Mouse (Mus musculus) lung, adult 2 months (tissue): Measurements from ENCODE around the gene Cavin1. TPM values are rescaled to one million over a fixed set of nuclear protein-coding genes. Genes with fewer than 3 reads are reported as not detected.

Experiments
- DNase-seq: peaks from one replicate; pipeline ENCODE4 v3.0.0; 2022
- H3K4me1 ChIP-seq: fragments of 200-500 bp; 2 replicates; pipeline ENCODE4 v1.6.1; 2011; ENCODE audit warnings: low read length; ENCODE audit not compliant: control insufficient read depth, insufficient read depth
- H3K4me3 ChIP-seq: fragments of 200-500 bp; replicated peaks from 2 replicates; pipeline ENCODE3; 2011; ENCODE audit warnings: low read depth, mild to moderate bottlenecking, control low read depth, low read length; ENCODE audit errors: extremely low read depth
- CTCF ChIP-seq: fragments of 200-500 bp; IDR thresholded peaks from 2 replicates; pipeline ENCODE4 v1.5.1; 2011; ENCODE audit warnings: mild to moderate bottlenecking, low read length, control low read depth; ENCODE audit not compliant: insufficient read depth
- POLR2A ChIP-seq: fragments of 200-500 bp; IDR thresholded peaks from 2 replicates; pipeline ENCODE4 v1.6.1; 2011; ENCODE audit warnings: low read depth, mild to moderate bottlenecking, control low read depth, low read length, borderline replicate concordance; ENCODE audit errors: extremely low read depth
- WGBS: fragments of 180-500 bp; shearing (Covaris S2); methylation state at CpG from one replicate; pipeline ENCODE4 v1.1.7; 2018; 5-methylcytosine and 5-hydroxymethylcytosine counted together
- polyA plus RNA-seq: library from polyadenylated mRNA; depleted of rRNA; stranded (reverse); fragments of >200 nt; gene quantifications from 2 replicates; pipeline ENCODE4 v1.2.3, GENCODE M21; 2012

The Cavin1 gene
- polyA plus RNA-seq, 1 experiment: 270 TPM

- TF ChIP-seq CTCF (no peak), POLR2A (no peak)
- DNase-seq: no peak
- Histone ChIP-seq H3K4me3 (no peak overlapping the region), H3K4me1 (no peaks in the 10 kb centered on the region; the same call in 1 of the 2 replicates)
- WGBS: 87% methylated on average over 2 of the region's 2 CpGs
Measured at GRCm38 (mm10) chr11:100998836-100999235, 28.1 kb upstream of the Cavin1 start.

GRCm38 (mm10) chr11:100996501-100996900 lies 25.8 kb upstream of the Cavin1 start:
- TF ChIP-seq CTCF (no peak), POLR2A (no peak)
- DNase-seq: no peak
- H3K4me1 ChIP-seq: no peaks in the 10 kb centered on the region
- H3K4me3 ChIP-seq: no peak overlapping the region
- WGBS: 86% methylated on average over 4 of the region's 4 CpGs

DNA sequence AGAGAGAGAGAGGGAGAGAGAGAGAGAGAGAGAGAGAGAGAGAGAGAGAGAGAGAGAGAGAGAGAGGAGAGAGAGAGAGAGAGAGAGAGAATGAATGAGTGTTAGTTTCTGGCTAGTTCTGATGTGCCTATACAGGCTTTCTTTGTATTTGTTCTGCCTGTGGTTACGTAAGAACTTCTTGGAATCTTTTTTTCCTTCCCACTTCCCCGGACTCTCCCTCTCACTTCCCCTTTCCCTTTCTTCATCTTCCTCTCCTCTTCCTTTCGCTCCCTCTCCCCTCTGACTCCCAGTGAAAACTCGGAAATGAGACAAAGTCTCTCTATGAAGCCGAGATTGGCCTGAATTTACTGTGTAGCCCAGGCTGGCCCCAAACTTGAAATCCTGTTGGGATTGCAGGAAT lies 24.0 kb upstream of the Cavin1 start:
- TF ChIP-seq CTCF: no peak
- no peak for TF ChIP-seq POLR2A
- no peak overlapping the region for H3K4me3 ChIP-seq
- H3K4me1 ChIP-seq: no peaks in the 10 kb centered on the region
- WGBS: 48% methylated on average over 5 of the region's 5 CpGs
- no peak for DNase-seq

DNA sequence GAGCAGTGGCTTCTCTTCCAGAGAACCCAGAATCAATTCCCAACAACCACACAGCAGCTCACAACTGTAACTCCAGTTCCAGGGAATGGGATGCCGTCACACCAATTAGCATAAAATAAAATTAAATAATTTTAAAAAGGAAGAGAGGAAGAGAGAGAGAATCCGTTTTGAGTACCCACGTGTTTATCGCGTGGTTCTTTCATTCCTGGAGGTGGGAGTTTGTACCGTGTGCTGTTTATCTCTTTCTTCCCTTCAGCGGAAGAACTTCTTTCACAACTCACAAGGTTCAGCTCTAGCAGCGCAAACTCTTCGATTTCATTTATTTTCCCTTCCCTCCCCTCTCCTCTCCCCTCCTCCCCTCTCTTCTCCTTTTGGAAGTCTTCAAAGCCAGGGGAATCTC lies 23.5 kb upstream of the Cavin1 start:
- no peak overlapping the region for H3K4me3 ChIP-seq
- no peaks in the 10 kb centered on the region for H3K4me1 ChIP-seq
- 29% methylated on average over 9 of the region's 9 CpGs for whole genome bisulfite sequencing
- no peak for DNase-seq
- TF ChIP-seq POLR2A (no peak), CTCF (no peak)

DNA sequence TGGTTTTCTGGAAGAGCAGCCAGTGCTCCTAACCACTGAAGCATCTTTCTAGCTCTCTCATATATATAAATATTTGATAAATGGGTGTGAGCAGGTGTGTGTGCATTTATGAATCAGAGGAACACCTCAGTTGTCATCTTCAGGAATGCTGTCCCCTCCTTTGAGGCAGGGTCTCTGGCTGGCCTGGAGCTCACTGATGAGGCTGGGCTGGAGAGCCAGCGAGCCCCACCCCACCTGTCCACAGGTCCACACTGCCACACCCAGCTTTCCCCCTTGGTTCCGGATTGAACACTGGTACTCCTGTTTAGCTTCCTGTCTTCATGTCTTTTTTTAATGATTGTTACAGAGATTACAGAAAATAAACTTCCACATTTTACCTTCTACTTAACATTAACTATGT lies 22.8 kb upstream of the Cavin1 start:
- H3K4me1 ChIP-seq: no peaks in the 10 kb centered on the region
- TF ChIP-seq POLR2A: no peak
- TF ChIP-seq CTCF: no peak
- H3K4me3 ChIP-seq: no peak overlapping the region
- 58% methylated on average over 2 of the region's 2 CpGs for WGBS
- no peak for DNase-seq

DNA sequence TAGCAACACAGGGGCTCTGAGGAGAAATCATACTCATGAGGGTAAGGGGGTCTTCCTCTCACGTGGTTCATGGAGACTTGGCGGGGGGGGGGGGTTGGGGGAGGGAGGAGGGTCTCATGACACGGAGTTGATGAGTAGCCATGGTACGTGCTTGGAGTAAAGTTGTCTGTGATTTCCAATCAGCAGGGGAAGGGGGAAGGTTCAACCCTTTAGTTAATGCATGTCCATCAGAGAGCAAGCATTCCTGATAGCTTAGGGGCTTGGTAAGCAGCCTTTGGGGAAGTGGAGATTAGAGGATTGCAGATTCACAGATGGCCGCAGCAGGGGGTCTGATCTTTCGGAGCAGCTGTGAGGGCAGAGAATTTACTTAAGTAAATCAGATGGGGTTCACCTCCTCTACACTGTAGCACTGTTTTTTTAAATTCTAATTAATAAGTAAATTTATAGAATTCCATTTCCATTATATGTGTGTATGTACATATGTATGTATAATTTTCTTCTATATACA lies 20.4 kb upstream of the Cavin1 start:
- DNase-seq: no peak
- TF ChIP-seq POLR2A (no peak), CTCF (no peak)
- Histone ChIP-seq H3K4me1 (no peaks in the 10 kb centered on the region), H3K4me3 (no peak overlapping the region)
- WGBS: 49% methylated on average over 6 of the region's 6 CpGs

GRCm38 (mm10) chr11:100989666-100990065 lies 19.0 kb upstream of the Cavin1 start:
- WGBS: 63% methylated on average over 2 of the region's 2 CpGs
- TF ChIP-seq CTCF (no peak), POLR2A (no peak)
- Histone ChIP-seq H3K4me1 (no peaks in the 10 kb centered on the region), H3K4me3 (no peak overlapping the region)
- DNase-seq: no peak

GRCm38 (mm10) chr11:100988674-100989073 lies 18.0 kb upstream of the Cavin1 start:
- Histone ChIP-seq H3K4me1 (no peaks in the 10 kb centered on the region), H3K4me3 (no peak overlapping the region)
- no peak for DNase-seq
- 78% methylated on average over 3 of the region's 3 CpGs for WGBS
- TF ChIP-seq CTCF: no peak
- TF ChIP-seq POLR2A: no peak

- TF ChIP-seq CTCF: peak; percentile 52
- no peak for TF ChIP-seq POLR2A
- Histone ChIP-seq H3K4me1 (peaks cover 3% of the 10 kb centered on the region), H3K4me3 (no peak overlapping the region)
- WGBS: 68% methylated on average over 3 of the region's 3 CpGs
- no peak for DNase-seq
Measured at GRCm38 (mm10) chr11:100985607-100986006, 14.9 kb upstream of the Cavin1 start.

- TF ChIP-seq POLR2A: no peak
- no peak for TF ChIP-seq CTCF
- peaks cover 12% of the 10 kb centered on the region for H3K4me1 ChIP-seq
Measured at GRCm38 (mm10) chr11:100983778-100984131, 13.1 kb upstream of the Cavin1 start.

DNA sequence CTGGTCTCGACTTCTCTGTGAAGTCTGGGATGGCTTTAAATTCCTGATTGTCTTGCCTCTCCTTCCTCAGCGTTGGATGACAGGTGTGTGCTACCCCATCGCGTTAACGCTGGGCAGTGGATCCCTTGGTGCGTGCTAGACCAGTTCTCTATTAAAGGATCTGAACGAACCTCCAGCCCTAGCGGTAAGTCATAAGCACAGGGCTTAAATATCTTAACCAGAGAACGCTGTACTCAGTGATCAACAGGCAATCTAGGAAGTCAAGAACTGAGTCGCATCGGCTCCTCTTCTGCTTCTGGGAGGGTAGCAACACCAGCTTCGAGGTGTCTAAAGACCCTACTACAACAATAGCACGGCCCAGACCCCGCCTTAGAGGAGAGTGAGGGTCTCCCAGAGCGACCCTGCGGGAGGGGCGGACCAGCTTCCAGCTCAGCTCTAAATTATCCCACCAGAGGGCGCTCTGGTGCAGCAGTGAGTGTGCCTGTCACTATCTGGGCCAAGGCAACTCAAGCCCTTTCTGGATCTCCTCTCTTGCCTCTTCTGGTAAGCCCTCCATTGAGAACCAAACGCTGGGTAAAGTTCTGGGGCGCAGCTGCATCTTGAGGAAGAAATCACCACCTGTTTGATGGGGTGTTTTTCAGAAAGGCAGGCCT lies 12.6 kb upstream of the Cavin1 start:
- WGBS: 2% methylated on average over 20 of the region's 20 CpGs
- TF ChIP-seq CTCF (peak; percentile 93), POLR2A (no peak)
- H3K4me1 ChIP-seq: peaks cover 12% of the 10 kb centered on the region
- H3K4me3 ChIP-seq: peak overlapping the region; percentile 46
- DNase-seq: peak; percentile 87

More at GRCm38 (mm10) chr11:100983778-100984131, 13.1 kb upstream of the Cavin1 start:
- no peak overlapping the region for H3K4me3 ChIP-seq
- 49% methylated on average over 7 of the region's 7 CpGs for WGBS
- no peak for DNase-seq

DNA sequence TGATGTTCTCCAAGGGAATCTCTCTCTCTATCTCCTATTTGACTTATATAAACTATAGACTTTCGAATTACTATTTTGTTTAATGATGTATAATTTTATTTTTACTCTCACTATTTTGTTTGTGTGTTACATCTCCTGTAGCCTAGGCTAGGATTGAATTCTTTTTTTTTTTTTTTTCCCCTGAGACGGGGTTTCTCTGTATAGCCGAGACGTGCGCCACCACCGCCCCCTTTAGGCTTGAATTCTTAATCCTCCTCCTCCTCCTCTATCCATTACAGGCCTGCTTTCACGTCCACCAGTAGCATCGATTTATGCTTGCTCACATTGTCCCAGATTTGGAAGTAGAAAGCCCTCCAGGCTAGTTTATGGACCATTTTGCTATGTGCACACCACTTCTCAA lies 11.4 kb upstream of the Cavin1 start:
- Histone ChIP-seq H3K4me1 (peaks cover 12% of the 10 kb centered on the region), H3K4me3 (no peak overlapping the region)
- 48% methylated on average over 8 of the region's 8 CpGs for WGBS
- TF ChIP-seq CTCF: no peak
- TF ChIP-seq POLR2A: no peak
- DNase-seq: no peak
